Mouse (Mus musculus) kidney, adult 11 months (tissue): ENCODE results near the gene Abcb8.

Source experiments
- DNase-seq: peaks from one replicate; pipeline ENCODE4 v3.0.0; 2022

Abcb8 gene

DNA sequence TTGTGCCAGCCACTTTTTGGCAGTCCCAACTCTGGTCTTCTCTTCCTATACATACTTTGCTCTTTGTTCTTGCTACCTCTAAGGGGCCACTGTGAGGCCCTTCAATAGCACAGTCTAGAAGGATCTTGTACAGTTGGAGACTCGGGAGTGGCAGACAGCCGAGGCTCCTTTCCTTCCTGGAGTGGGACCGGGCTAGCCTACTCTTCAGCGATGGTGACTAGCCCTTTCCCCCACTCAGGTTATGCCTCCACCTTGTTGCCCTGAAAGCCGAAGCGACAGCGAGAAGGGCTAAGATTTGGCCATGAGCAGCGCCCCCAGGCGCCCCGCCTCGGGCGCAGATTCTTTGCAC lies 33.8 kb downstream of the Abcb8 start:
- DNase-seq = peak; percentile 40

DNA sequence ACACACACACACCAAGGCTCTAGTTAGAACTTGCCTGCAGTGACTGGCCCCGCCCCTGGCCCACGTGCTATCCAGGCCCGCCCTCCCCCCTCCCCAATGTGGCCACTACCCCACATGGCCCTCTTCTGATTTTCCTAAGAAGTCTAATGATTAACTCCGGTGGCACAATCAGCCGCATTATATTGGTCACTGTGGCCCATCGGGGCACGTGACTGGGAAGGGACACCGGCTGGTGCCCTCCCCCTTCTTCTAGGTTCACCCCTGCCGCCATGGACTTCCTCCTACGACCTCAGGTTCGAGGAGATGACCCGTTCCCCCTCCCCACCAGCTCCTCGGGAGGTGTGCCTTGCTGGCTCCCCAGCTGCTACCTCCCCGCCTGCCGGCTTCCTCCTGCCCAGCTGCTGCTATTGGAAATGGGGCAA lies 34.5 kb downstream of the Abcb8 start:
- peak; percentile 94 for DNase-seq

DNA sequence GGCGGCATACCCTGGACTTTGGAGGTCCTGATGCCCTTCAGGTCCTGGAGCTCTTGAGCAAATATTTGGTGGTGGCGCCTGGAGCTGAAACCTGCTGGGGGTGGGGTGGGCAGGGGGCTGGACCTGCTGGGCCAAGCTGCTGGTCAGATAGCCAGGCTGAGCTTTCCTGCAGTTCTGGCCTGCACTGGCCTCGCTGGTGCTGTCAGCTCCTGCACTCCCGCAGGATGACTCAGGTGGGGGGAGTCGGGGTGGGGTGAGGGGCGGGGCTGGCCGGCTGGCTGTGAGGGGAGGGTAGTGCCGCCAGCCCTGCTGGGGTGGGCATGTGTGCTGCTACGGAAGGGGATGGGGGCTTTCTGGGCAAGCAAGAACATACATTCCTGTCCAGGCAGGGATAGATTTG lies 35.1 kb downstream of the Abcb8 start:
- no peak for DNase-seq

DNA sequence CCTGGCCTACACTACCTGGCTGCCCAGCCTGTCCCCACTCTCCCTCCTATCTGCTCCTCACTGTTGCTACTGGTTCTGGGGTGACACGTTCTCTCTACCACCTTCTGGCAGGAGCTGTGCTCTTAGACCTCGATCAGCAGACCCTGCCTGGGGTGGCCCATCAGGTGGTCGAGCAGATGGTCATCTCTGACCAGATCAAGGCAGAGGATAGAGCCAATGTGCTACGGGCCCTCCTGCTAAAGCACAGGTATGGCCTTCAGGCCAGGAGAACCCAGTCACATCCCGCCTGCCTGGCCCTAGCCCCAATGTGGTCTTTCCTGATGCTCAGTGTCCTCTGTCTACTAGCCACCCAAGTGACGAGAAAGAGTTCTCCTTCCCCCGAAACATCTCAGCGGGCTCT lies 40.5 kb downstream of the Abcb8 start:
- no peak for DNase-seq

DNA sequence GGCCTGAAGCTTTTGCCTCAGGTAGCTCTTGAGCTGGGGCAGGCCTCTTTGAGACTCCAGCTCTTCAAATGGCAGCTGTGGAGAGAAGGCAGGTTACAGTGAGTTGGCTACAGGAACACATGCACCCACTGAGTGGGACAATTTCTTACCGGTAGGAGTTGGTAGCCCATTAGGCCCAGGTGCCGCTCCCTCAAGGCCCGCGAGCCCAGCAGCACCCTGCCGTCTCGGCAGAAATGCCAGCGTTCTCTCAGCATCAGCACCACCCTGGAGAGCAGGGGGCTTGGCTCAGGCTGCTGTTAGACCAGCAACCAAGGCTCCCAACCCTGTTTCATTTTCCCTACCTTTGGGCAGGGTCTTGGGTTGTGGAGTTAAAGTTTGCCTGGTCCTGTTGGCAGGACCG lies 47.7 kb downstream of the Abcb8 start:
- no peak for DNase-seq

DNA sequence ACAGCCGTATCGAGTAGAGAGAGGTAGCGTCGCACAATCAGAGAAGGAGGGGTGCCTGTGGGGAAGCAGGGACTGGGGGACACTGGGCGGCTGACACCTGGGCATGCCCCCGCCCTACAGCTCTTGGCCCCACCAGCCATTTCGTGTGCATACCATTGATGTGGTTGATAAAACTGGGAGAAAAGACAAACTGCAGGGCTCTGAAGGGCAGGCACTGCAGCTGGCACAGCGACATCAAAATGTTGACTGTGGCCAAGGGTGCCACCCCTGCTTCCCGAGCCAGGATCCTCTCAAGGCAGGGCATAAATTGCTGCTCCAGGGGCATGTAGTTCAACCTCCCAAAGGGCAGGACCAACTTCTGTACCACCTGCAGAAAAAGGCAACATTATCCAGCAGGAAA lies 48.6 kb downstream of the Abcb8 start:
- no peak for DNase-seq

DNA sequence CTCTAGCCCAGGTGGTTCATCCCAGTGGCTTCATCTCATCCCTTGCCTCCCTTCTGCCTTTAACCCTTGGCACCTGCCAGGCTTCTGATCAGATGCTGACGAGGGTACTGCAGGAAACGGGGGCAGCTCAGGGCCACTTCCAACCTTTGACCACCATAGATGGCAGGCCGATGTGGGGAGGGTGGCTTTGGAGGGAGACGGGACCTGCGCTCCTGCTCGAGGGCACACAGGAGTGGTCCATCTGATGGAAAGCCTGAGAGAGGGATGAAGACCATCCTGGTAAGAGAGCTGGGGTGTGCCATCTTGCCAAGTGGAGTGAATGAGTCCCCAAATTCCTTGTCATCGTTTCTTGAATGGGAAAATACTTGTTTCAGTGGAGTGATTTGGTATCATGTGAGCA lies 49.7 kb downstream of the Abcb8 start:
- DNase-seq = peak; percentile 4

DNA sequence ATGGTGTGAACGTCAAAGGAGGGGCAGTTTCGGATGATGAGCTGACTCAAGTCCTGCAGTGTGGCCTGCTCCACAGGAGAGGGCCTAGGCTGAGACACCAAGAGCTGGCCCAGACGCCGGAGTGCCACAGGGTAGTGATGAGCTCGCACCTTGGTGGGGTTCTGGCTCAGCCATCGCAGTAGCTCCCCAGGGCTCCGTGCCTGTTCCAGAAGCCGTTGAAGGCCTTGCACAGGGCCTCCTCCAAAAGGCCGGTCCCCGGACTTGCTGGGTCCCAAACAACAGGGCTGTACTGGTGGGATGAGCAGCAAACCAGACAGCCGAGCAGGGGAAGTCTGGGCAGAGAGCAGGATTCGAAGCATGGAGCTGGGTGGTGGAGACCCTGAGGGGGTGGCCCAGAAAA lies 50.5 kb downstream of the Abcb8 start:
- peak; percentile 31 for DNase-seq

DNA sequence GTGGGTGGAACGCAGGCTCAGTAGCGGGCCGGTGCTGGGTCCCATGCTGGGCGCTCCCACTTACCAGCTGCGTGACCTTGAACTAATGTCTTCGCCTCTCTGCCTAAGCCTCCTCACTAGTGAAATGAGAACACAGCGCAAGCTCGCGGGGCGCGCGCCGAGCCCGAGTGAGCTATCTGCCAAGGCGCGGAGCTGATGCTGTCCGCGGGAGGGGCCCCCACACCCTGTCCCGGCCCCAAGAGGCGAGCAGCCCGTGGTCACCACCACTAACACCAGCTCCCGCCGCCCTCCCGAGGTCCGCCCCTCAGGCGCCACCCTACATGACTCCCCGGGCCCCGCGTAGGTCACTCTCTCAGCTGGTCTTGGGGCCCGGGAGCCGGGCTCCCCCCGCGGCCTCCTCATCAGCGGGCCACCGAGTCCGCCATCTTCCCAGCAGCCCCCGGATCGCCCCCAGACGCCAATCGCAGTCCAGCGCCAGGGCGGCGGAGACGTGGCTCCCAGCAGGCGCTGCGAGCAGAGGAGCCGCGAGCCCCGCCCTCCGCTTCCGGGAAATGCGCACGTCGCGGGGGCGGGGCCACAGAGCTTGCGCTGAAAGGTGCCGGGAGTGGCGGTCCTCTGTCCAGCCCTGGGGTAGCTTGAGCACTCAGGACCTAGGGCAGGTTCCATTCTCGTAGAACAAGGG lies 51.4 kb downstream of the Abcb8 start, which contains the start of gene Fastk:
TSS of gene Fastk (minus strand) at position 542 of the 682 bp plus-strand sequence.
- peak; percentile 92 for DNase-seq

DNA sequence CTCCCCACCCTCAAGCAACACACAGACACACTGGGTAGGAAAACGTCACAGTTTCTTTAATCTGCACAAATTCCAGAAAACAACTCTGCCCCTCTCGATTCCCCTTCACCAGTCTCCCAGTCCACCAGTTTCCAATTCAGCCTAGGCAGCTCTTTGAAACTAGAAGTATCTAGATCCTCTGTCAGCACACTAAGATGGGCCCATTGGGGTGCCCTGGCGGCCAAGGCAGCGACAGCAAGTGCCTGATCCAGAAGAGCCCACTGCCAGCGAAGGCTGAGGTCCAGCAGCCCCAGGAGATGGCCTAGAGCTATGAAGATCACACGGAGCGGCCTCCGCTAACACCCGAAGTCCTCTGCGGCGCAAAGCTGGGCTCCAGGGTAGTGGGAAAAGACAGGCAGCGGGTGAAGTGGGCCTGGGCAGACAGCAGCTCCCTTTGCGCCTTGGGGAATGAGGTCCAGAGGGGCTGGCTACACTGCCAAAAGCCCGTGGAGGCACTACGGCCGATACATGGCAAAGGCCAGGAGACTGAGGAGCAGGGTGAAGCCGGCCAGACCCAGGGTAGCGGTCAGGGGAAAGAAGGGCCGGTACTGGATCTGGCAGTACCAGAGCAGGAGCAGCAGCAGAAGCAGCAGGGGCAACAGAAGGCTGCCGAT lies 52.1 kb downstream of the Abcb8 start:
- DNase-seq = no peak

DNA sequence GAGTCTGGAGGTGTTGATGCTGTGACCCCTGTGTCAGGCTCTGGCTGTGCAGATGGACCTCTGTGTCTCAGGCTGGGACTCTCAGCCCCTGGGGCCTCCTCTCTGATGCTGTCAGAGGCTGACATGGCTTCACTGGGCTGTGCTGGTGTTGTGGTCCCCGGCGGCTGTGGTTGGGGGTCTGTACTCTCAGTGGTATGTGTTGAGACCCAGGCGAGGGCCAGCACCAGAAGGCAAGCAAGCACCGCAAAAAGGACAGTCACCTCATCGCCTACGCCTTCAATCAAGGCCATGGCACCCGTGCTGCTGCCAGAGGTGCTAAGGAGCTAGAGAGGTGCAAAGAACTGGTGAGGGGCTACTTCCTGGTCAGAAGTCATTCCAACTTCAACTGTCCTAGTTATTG lies 53.2 kb downstream of the Abcb8 start:
- DNase-seq = no peak

DNA sequence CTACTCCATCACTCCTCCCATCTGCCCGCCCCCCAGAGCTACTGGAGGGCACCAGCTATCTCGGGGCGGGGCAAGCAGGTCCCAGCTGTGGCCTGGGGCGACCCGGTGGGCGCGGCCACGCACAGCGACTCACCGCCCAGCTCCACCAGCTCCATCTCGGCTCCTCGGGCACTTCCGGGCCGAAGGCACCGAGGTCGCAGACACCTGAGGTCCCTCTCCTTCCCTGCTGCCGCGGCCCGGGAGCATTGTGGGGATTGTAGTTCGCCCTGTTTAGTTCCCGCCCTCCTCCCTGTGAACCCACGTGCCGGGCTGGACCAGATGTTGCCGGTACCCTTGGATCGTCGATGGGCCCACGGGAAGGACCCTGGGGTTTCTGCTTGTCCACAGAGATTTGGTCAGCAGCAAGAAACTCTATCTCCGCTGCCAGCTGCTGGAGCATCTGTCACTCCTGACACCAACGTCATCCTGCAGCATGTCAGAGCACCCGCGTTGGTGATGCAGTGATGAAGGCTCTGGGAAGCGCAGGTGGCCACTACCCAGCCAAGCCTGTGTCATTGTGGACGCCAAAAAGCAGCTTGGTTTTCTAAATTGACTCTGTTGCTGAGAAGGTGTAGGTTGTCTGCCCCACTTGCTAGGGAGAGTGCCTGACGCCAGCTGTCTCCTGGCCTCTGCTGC lies 54.3 kb downstream of the Abcb8 start, which contains the start of gene Tmub1:
TSS of gene Tmub1 (minus strand) at position 231 of the 675 bp plus-strand sequence.
- DNase-seq = peak; percentile 94

DNA sequence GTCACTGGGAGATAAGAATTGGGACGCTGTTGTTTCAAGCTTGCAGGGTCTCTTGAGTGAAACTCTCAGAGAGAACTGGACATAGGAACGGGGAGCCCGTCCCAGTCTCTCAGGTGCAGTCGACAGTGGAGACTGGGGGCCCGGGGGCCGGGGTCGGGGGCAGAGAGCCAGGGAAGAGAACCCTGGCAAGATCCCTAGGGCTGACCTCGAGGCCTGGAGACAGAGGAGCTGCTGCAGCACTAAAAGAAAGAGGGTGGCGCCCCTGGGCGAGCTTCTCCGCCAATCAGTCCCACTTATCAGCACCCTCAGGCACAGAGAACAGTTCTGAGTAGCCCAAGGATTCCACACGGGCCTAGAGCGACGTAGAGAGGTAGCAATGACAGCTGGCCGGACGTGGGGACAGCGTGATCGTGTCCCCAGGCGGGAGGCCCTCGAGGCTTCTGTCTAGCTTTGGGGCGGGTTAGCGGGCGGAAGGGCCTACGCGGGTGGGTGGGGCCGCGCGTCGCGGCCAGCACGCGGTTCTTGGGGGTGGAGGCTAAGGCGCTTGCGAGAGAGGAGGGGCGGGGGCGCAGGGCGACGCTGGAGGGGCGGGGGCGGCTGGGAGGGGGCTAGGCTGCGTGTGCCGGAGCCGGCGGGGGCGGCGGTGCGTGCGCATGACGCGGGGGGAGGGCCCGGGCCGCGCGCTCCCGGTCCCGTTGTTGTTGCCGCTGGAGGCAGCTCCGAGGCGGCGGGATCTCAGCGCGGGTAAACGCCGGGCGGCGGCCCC lies 58.0 kb downstream of the Abcb8 start:
- DNase-seq = peak; percentile 75

DNA sequence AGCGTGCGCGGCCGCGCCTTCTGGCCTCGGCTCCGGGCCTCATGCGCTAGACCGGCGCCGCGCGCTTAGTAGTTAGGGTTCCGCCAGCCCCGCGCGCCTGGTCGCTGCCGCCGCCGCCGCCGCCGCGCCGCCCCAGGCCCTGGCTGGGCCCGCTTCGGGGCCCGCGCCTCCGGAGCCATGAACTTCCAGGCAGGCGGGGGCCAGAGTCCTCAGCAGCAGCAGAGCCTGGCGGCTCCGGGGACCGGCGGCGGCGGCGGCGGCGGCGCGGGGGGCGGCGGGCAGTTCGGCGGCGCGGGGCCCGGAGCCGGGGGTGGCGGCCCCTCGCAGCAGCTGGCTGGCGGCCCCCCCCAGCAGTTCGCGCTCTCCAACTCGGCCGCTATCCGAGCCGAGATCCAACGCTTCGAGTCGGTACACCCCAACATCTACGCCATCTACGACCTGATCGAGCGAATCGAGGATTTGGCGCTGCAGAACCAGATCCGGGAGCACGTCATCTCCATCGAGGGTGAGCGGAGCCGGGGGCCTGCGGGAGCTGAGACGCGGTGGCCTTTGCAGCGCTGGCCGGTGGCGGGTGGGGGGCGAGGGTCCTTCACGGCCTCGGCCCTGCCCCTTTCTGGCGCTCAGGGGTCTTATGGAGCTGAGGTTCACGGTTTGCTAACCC lies 58.7 kb downstream of the Abcb8 start, which contains the start of gene Agap3:
TSS of gene Agap3 (plus strand) at position 148 of the 661 bp plus-strand sequence.
- no peak for DNase-seq

DNA sequence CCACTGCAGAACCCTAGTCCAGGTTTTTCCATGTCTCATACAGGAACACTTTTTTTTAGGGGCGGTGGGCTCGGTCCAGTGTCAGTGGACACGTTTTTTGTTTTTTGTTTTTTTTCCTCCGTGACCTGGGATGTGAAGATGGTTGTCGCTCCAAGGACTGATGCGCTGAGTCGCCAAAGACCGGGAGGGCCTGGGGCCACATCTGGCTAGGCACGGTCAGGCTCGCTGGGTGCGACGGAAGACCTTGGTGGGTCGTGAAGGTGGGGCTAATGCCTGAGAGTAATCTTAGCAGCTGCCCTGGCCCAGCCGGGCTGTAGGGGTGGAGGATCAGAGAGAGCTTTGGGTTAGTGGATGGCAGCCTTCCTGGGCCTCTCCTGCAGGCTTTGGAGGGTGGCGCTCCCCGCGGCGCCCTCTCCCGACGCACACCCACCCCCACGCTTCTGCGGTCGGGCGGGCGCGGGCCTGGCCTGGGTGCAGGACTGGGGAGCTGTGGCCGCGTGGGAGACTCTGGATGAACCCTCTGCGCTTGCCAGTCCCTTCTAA lies 59.3 kb downstream of the Abcb8 start:
- no peak for DNase-seq

DNA sequence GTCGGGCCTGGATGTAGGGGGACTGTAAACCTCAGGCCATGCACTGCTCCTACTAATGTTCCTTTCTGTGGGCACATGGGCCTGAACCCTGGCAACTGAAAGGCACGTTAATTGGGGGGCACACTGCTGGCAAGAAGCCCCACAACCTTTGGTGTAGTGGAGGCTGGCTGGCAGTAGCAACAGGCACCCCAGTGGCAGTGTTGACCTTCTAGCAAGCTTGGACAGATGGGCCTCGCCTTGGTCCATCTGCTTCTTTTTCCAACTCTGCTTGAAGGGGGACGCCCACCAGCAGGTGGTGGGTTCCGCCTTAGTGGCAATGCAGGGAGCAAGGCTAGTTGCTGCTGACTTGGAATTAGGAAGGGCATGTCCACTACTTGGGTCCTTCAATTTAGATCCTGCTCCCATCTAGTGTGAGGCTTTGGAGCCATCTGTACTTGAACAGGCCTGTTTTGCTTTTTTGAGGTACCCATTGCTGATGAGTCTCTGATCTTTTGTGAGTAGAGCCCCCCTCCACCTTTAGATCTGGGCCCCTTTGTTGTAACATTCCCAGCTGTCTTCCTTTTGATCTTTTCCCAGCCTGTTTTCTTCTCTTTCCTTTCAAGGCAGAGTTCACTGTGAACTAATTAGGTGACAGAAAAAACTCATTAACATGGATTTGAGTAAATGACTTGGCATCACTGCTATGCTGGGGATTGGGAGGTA lies 60.0 kb downstream of the Abcb8 start:
- no peak for DNase-seq

DNA sequence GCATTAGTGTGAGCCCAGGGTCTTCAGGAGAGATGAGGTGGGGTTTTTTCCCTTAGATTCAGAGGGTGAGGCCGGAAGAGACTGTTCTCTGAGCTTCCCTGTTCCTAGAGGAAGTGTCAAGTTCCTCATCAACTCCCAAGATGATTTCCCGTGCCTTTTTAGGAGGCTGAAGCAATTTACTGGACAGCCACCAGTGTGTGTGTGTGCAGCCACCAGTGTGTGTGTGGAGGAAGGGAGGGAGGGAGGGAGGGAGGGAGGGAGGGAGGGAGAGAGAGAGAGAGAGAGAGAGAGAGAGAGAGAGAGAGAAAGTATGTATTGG lies 60.5 kb downstream of the Abcb8 start:
- no peak for DNase-seq

DNA sequence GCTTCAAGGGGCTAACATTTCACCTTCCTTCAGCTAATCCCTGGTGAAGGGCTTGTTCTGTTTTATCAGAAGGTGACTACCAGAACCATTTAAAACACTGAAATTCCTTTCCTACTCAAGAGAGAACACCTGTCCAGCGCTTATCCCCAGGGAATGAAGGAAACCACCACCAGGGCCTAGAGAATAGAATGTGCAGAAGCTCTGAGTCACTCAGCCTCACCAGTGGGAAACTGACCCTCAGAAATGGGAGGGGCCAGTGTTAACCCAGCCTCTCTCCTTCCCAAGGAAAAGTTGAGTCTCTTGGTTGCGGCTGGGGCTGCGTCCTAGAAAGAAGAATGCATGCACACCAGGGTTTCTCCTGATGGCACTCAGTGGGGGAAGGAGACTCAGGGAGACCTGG lies 61.6 kb downstream of the Abcb8 start:
- DNase-seq = no peak

DNA sequence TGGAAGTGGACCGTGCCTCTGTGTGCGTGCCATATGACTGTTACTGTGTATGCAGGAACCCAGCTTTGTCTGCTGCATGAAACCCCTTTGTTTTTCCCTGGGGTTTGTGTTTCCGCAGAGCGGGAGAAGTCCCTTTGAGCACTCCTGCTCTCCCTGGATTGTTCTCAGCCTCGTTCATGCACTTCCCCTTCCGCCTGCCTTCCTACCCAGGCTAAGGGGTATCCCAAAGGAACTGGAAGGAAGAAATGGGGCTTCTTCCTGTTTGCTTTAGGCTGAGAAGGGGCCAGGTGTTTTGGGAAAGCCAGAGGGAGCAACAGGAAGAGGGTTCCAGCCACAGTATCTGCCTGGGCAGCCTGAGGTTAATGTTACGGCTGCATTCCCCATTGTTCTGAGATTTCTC lies 62.1 kb downstream of the Abcb8 start:
- DNase-seq = no peak
